Mouse (Mus musculus) heart, postnatal 14 days (tissue): ENCODE results near the gene Unc13d. TPM values are rescaled to one million over a fixed set of nuclear protein-coding genes. Genes with fewer than 3 reads are reported as not detected.
"Not testable (repeated sequence)": the region's sequence is repeated elsewhere in the genome, so short reads cannot be mapped to it uniquely, and the experiment has no call there.

Source experiments
- DNase-seq, 2 experiments: peaks; one replicate each; pipeline ENCODE4 v3.0.0; 2021 to 2022
- intact Hi-C: fragments of 180-260 bp; cut with DNase I; formaldehyde crosslinking; loops from one replicate; pipeline ENCODE4 v1.15.1; 2025
- long read RNA-seq, 2 experiments: library from polyadenylated mRNA; stranded (forward); transcript quantifications; one replicate each; pipeline ENCODE4 v2.0.0; 2021
- total RNA-seq, 2 experiments: library from RNA; stranded (reverse); gene quantifications; 2 replicates each; pipeline ENCODE4 v1.2.3; 2021

Gene Unc13d
- 1 to 10 TPM in 1 of 2 experiments, under 1 TPM in 1; 0.81 to 1.7 TPM for total RNA-seq
- long read RNA-seq, experiment 1, full-length matches to known transcripts = 1 of 2 reads
- long read RNA-seq, experiment 1, partial matches to known transcripts = 0 of 2 reads
- long read RNA-seq, experiment 1, other reads (novel, unspliced or antisense) = 1 of 2 reads
- long read RNA-seq, experiment 2, partial matches to known transcripts = 1 of 1 reads
- long read RNA-seq, experiment 2, other reads (novel, unspliced or antisense) = 0 of 1 reads

GRCm38 (mm10) chr11:116077446-116078204 is at the start of gene Unc13d:
Unc13d (minus strand) TSS chr11:116077961.
- intact Hi-C loops = no loop called here
- peak; percentile 34 to 41 for DNase-seq

- intact Hi-C loops = no loop called here
These were observed 48.5 kb upstream of the Unc13d start for GRCm38 (mm10) chr11:116126261-116126660.

GRCm38 (mm10) chr11:116121731-116122245 is 44.0 kb upstream of the Unc13d start:
- DNase-seq, intact Hi-C loops: not testable (repeated sequence)

More at GRCm38 (mm10) chr11:116126261-116126660, 48.5 kb upstream of the Unc13d start:
- no peak for DNase-seq

GRCm38 (mm10) chr11:116117819-116118218 is 40.1 kb upstream of the Unc13d start:
- intact Hi-C loops = no loop called here
- peak in 1 of 2 experiments; percentile 32 for DNase-seq

GRCm38 (mm10) chr11:116117241-116117640 is 39.5 kb upstream of the Unc13d start:
- DNase-seq = no peak
- intact Hi-C loops = no loop called here

- intact Hi-C loops = loop anchor here (2.0 kb wide), 1 partner anchor 17 kb away; no protein-coding TSS in a partner anchor
- no peak for DNase-seq
These were observed 33.9 kb upstream of the Unc13d start for GRCm38 (mm10) chr11:116111611-116112203.

- DNase-seq = no peak
- intact Hi-C loops = loop anchor here (2.0 kb wide), 1 partner anchor 18 kb away; no protein-coding TSS in a partner anchor
These were observed 33.3 kb upstream of the Unc13d start for GRCm38 (mm10) chr11:116111067-116111466.

GRCm38 (mm10) chr11:116110540-116110939 is 32.8 kb upstream of the Unc13d start:
- intact Hi-C loops = loop anchor here (1.0 to 2.0 kb wide), 2 partner anchors 18 to 22 kb away; no protein-coding TSS in a partner anchor
- DNase-seq = no peak

- intact Hi-C loops = loop anchor here (1.0 to 2.0 kb wide), 2 partner anchors 19 to 22 kb away; no protein-coding TSS in a partner anchor
These were observed 32.4 kb upstream of the Unc13d start for GRCm38 (mm10) chr11:116110131-116110530.

GRCm38 (mm10) chr11:116109441-116110081 is 31.8 kb upstream of the Unc13d start:
- intact Hi-C loops = loop anchor here (1.0 to 2.0 kb wide), 2 partner anchors 19 to 21 kb away; no protein-coding TSS in a partner anchor
- peak; percentile 57 to 65 for DNase-seq

More at GRCm38 (mm10) chr11:116110131-116110530, 32.4 kb upstream of the Unc13d start:
- DNase-seq = peak; percentile 92 to 94

- DNase-seq = peak; percentile 82 to 85
- intact Hi-C loops = no loop called here
These were observed 30.8 kb upstream of the Unc13d start for GRCm38 (mm10) chr11:116108464-116109137.

- DNase-seq = peak; percentile 26 to 49
- intact Hi-C loops = no loop called here
These were observed 30.1 kb upstream of the Unc13d start for GRCm38 (mm10) chr11:116107777-116108285.

- DNase-seq = peak in 1 of 2 experiments; percentile 38
These were observed 29.4 kb upstream of the Unc13d start for GRCm38 (mm10) chr11:116106963-116107776.

GRCm38 (mm10) chr11:116106154-116106962 is 28.6 kb upstream of the Unc13d start:
- DNase-seq = peak in 1 of 2 experiments; percentile 22
- intact Hi-C loops = no loop called here

More at GRCm38 (mm10) chr11:116106963-116107776, 29.4 kb upstream of the Unc13d start:
- intact Hi-C loops = no loop called here

GRCm38 (mm10) chr11:116105065-116105464 is 27.3 kb upstream of the Unc13d start:
- DNase-seq = no peak
- intact Hi-C loops = no loop called here

GRCm38 (mm10) chr11:116104006-116104646 is 26.4 kb upstream of the Unc13d start:
- intact Hi-C loops = no loop called here
- DNase-seq = peak; percentile 77 to 79

GRCm38 (mm10) chr11:116103572-116103971 is 25.8 kb upstream of the Unc13d start:
- peak; percentile 39 to 47 for DNase-seq

More at GRCm38 (mm10) chr11:116103572-116103971, 25.8 kb upstream of the Unc13d start:
- intact Hi-C loops = no loop called here
